Mouse (Mus musculus): ENCODE measurements at regions not wholly inside any gene's neighbourhood (a gene's known extent, or its start where the extent isn't known, plus 50 kb on each side); places are given as distances from the start of the nearest gene placed in this dataset.
"Not testable (repeated sequence)": the region's sequence is repeated elsewhere in the genome, so short reads cannot be mapped to it uniquely, and the experiment has no call there.

DNA sequence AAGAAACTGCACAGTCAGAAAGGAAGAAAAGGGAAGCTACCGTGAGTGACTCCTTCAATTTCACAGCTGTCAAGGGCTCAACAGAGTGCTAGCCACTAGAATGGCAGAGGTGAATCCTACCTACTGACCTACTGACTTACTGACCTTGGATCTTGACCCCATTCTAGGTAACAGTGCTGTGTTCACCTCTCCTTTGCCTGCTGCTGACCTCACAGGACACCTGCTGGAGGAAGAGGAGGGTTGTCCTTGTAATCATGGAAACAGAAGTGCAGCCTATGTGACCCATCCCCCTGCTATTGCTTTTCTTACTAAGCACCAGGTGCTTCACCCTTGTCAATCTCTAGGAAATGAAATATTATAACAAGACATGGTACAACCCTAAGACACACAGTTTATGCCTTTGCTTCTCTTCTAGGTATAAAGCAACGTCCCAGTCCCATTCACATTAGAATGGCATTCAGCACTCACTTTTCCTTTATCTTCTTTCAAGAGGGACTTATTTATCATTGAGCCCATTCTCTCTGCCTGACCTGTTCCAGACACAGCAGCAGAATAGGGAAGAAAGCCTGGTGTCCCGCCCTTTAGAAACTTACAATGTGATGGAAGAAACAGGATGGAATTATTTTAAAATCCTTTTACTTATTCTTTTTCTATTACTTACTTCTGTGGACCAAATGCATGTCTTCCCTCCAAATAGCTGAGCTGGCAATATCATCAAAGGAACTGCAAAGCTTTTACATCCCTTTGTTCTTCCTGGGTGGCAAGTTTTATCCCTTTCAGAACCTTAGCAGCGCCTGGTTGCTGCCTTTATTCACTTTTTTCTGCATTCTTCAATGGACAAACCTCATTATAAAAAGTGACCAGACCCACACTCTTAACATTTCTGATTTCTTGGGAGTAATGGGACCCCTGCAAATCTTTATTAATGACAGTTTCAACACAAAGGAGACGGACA is 176.5 kb downstream of the Alg10b start:
- Histone ChIP-seq H3K27ac (no peak overlapping the region), H3K36me3 (no peaks in the 10 kb centered on the region), H3K4me3 (replicated peaks) (no peak overlapping the region), H3K4me1 (no peaks in the 10 kb centered on the region), H3K9me3 (replicated peaks) (no peaks in the 10 kb centered on the region), H3K27me3 (no peaks in the 10 kb centered on the region), H3K4me2 (no peak overlapping the region), H3K9ac (no peak overlapping the region)
- ATAC-seq (replicated peaks; ENCODE audit: low FRiP score), result no peak
- 43% methylated on average over 5 of the region's 5 CpGs for WGBS

DNA sequence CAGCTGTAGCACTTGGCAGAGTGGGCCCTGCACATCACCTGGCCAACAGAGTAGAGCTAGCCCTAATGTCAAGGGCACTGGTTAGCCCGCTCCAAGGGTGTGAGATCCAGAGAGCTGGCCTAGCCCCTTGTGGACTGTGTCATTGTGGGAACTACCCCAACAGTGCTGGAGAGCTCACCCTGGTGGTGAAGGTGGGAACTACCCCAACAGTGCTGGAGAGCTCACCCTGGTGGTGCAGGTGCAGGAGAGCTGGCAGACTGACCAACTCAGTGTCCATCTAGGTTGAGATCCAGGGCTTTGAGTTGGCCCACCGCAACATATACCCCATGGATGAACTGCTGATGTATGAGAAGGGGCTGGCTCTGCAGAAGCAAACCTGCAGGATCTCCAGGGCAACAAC is 196.7 kb downstream of the Alg10b start:
- Histone ChIP-seq H3K9ac (no peak overlapping the region), H3K4me1 (no peaks in the 10 kb centered on the region), H3K27ac (no peak overlapping the region), H3K4me2 (no peak overlapping the region), H3K36me3 (no peaks in the 10 kb centered on the region), H3K27me3 (no peaks in the 10 kb centered on the region), H3K4me3 (replicated peaks) (no peak overlapping the region), H3K9me3 (replicated peaks) (no peaks in the 10 kb centered on the region)
- WGBS, result 100% methylated on average over 2 of the region's 2 CpGs
- ATAC-seq (replicated peaks; ENCODE audit: low FRiP score), result no peak

DNA sequence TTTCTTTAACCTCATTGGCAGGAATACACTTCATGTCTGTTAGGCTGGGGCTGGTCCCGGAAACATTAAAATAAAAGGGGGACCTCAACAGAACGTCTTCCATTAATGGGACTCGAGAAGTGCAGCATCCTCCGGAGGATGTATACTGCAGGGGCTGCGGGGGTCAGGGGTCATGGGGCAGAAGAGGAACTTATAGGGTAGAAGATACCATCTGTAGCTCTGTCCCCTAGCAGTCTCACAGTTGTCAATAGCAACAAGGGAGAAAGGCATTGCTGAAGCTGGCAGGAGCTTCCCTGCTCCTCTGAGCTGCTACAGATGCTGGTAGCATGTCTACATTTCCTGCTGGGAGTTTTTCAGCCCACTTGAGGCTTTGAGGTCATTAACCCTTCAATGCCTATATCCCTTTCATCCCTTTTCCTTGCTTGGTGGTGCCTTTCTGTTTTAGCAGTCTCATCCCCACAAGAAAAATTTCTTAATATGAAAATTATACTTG is 198.1 kb downstream of the Alg10b start:
- Histone ChIP-seq H3K9ac (no peak overlapping the region), H3K27ac (no peak overlapping the region), H3K4me1 (no peaks in the 10 kb centered on the region), H3K9me3 (replicated peaks) (no peaks in the 10 kb centered on the region), H3K4me3 (replicated peaks) (no peak overlapping the region), H3K36me3 (no peaks in the 10 kb centered on the region), H3K27me3 (no peaks in the 10 kb centered on the region), H3K4me2 (no peak overlapping the region)
- ATAC-seq (replicated peaks; ENCODE audit: low FRiP score), result no peak
- 32% methylated on average over 5 of the region's 5 CpGs for WGBS

DNA sequence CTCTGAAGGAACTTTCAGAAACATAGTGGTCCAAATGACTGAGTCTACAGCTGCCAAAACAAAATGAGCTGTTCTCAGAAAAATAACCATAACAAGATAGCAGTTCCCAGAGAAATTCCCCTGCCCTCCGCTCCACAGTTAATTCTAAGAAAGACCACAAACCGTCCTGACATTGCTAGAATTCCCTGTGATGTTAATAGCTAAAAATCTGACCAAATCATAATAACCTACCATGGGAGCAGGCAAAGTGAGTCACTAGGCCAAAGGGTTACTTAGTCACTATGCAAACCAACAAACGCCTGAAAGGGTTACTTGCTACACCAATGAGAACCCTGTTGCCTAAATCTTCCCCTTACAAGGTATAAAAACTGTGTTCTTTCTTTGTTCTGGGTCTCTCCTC is 206.9 kb downstream of the Alg10b start:
- not testable (repeated sequence) for ATAC-seq (replicated peaks; ENCODE audit: low FRiP score); H3K9ac ChIP-seq; H3K27ac ChIP-seq; H3K4me1 ChIP-seq; H3K4me2 ChIP-seq; H3K27me3 ChIP-seq; H3K36me3 ChIP-seq; H3K4me3 ChIP-seq (replicated peaks); H3K9me3 ChIP-seq (replicated peaks)
- 88% methylated on average over 3 of the region's 3 CpGs for WGBS

DNA sequence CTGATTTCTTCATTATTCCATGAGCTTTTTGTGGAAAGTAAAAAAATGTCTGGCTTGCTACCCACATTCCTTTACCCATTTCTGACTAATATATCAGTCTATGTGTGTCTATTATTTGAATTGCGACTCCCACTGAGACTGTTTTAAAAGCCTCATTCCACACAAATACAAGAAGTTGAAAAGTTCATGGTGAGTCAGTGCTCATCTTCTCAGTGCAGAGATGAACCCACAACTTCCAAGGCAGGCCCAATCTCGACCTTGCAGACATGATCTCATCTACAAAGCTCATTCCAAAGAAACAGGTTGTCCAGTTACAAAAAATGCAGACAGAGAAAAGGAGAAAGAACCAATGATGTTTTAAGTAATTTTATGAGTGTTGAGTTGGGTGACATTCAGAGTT is 208.0 kb downstream of the Alg10b start:
- ATAC-seq (replicated peaks; ENCODE audit: low FRiP score), result no peak
- Histone ChIP-seq H3K36me3 (no peaks in the 10 kb centered on the region), H3K9ac (no peak overlapping the region), H3K27ac (no peak overlapping the region), H3K4me1 (no peaks in the 10 kb centered on the region), H3K27me3 (no peaks in the 10 kb centered on the region), H3K9me3 (replicated peaks) (no peaks in the 10 kb centered on the region), H3K4me2 (no peak overlapping the region), H3K4me3 (replicated peaks) (no peak overlapping the region)
- WGBS, result 69% methylated on average over 2 of the region's 2 CpGs

DNA sequence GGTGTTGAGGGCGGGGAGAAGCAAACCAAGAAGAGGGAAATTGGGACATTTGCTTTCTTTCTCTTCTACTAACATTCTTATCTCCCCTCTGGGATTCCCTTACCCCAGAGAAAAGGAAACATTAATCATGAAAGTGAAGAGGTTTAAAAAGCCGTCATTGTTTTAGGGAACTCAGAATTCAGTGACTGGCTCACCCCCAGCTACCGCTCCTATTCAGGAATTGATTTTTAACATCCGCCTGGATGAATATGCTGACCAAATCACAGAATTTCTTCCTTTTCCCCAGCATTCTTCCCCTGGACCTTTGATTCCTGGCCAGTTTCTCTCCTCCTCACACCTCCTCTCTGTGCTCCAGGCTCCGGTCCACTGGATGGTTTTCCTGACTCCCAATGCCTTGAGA is 211.2 kb downstream of the Alg10b start:
- 40% methylated on average over 5 of the region's 5 CpGs for WGBS
- no peak for ATAC-seq (replicated peaks; ENCODE audit: low FRiP score)
- H3K27me3 ChIP-seq, result no peaks in the 10 kb centered on the region
- no peak overlapping the region for H3K4me2 ChIP-seq
- no peaks in the 10 kb centered on the region for H3K36me3 ChIP-seq
- H3K9ac ChIP-seq, result no peak overlapping the region
- H3K4me1 ChIP-seq, result no peaks in the 10 kb centered on the region
- H3K27ac ChIP-seq, result no peak overlapping the region
- H3K4me3 ChIP-seq (replicated peaks), result no peak overlapping the region
- no peaks in the 10 kb centered on the region for H3K9me3 ChIP-seq (replicated peaks)

Measured in kidney, embryonic 15.5 days (tissue).